In the genomic region with DNA sequence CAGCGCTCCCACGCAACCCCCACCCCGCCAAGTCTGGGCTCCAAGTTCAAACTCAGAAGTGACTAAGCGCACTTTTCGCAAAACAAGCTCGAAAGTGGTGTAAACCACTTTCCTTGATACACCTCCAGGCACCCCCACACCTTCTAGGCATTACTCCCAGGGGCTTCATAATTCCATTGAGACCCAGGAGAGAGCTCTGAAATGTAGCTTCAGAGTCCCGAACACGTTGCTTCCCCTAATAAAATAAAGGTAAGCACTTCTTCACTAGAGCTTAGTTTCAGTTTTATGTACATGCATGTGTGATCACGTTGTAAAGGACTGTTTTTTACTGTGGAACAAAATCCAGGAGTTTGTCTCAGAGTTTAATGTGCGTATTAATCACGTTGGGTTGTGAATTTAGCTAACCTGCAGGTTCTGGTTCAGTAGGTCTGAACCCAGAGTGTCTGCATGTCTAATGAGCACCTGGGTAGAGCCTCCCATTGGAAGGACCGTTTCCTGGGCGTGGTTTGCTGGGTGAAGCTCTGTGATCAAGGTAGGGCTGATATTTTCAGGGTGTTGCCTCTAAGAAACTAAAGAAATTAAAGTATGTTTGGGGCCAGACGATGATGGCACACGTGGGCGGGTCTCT, we compare ENCODE assay signal across 8 mouse cellular contexts. TPM values are rescaled to one million over a fixed set of nuclear protein-coding genes. Genes with fewer than 3 reads are reported as not detected.
DNase-seq lines count a peak whose midpoint lies in the region; ATAC-seq lines count a peak whose summit lies in the region.

No protein-coding gene starts in this region.

- peak overlapping the region; percentile 94 for H3K4me2 ChIP-seq in forebrain, embryonic 13.5 days
- H3K4me2 ChIP-seq in intestine, embryonic 15.5 days (replicated peaks), result peak overlapping the region; percentile 69

- 10% methylated on average over 16 of the region's 16 CpGs for WGBS in forebrain, embryonic 13.5 days
- 8% methylated on average over 16 of the region's 16 CpGs for WGBS in intestine, embryonic 15.5 days

- H3K4me3 ChIP-seq in forebrain, embryonic 13.5 days, result peak overlapping the region; percentile 51
- peak overlapping the region; percentile 89 for H3K4me3 ChIP-seq in intestine, embryonic 15.5 days (replicated peaks)

- DNase-seq in urinary bladder, postnatal 36 days (ENCODE audit: low spot score in 2 of 2), result peak; percentile 54 to 61
- DNase-seq in urinary bladder, postnatal 10 days (ENCODE audit: low spot score), result no peak
- peak; percentile 76 to 79 for DNase-seq in lung, adult 18-20 months
- peak; percentile 15 for DNase-seq in ovary, postnatal 36 days (ENCODE audit: low spot score)
- no peak for DNase-seq in cerebellum, adult 18-20 months
- DNase-seq in layer of hippocampus, postnatal 14 days (ENCODE audit: low spot score in 2 of 2), result no peak

- no peaks in the 10 kb centered on the region for H3K9me3 ChIP-seq in forebrain, embryonic 13.5 days (replicated peaks)
- H3K9me3 ChIP-seq in intestine, embryonic 15.5 days, result no peaks in the 10 kb centered on the region

- H3K9ac ChIP-seq in forebrain, embryonic 13.5 days, result peak overlapping the region; percentile 68; the same call in 1 of the 2 replicates
- H3K9ac ChIP-seq in intestine, embryonic 15.5 days, result peak overlapping the region; percentile 97

- ATAC-seq in forebrain, embryonic 13.5 days, result no peak
- peak; percentile 74 for ATAC-seq in intestine, embryonic 15.5 days

- H3K4me1 ChIP-seq in forebrain, embryonic 13.5 days, result peaks cover 13% of the 10 kb centered on the region
- H3K4me1 ChIP-seq in intestine, embryonic 15.5 days (replicated peaks), result peaks cover 18% of the 10 kb centered on the region

- H3K27me3 ChIP-seq in forebrain, embryonic 13.5 days, result peaks cover 30% of the 10 kb centered on the region
- H3K27me3 ChIP-seq in intestine, embryonic 15.5 days (replicated peaks), result no peaks in the 10 kb centered on the region

- H3K36me3 ChIP-seq in forebrain, embryonic 13.5 days (ENCODE audit: poor library complexity, severe bottlenecking), result no peaks in the 10 kb centered on the region
- H3K36me3 ChIP-seq in intestine, embryonic 15.5 days, result no peaks in the 10 kb centered on the region

- no peak overlapping the region for H3K27ac ChIP-seq in forebrain, embryonic 13.5 days
- H3K27ac ChIP-seq in intestine, embryonic 15.5 days, result peak overlapping the region; percentile 98

RNA-seq across cellular contexts. Expression of a gene that starts 0.4 kb away (rescaled TPM):
- 4.2 and 4.4 TPM in 2 replicates for polyA plus RNA-seq in forebrain, embryonic 13.5 days (2015; fragmentation: Nextera tagmentation; extraction: Ambion mirVana)
- polyA plus RNA-seq in intestine, embryonic 15.5 days (2015; fragmentation: Nextera tagmentation; extraction: Ambion mirVana), result 28.3 and 31.8 TPM in 2 replicates
- 10 to 100 TPM; 13.0 to 14.7 TPM for total RNA-seq in layer of hippocampus, postnatal 14 days (2021)

Comparison
In these comparisons a context has a peak if more than half of its experiments do, and no peak if none do; other contexts are left out.
1. DNase-seq: peak in urinary bladder, postnatal 36 days (2 of 2), lung, adult 18-20 months (2 of 2) and ovary, postnatal 36 days (single experiment); none in urinary bladder, postnatal 10 days (single experiment), cerebellum, adult 18-20 months (0 of 2) and layer of hippocampus, postnatal 14 days (0 of 2).